Mouse (Mus musculus) adrenal gland (tissue): ENCODE measurements around the gene Caln1.

ENCODE experiments used
- intact Hi-C: fragments of 180-260 bp; cut with DNase I; formaldehyde crosslinking; loops from one replicate; pipeline ENCODE4 v1.15.1; 2025

Caln1 gene

DNA sequence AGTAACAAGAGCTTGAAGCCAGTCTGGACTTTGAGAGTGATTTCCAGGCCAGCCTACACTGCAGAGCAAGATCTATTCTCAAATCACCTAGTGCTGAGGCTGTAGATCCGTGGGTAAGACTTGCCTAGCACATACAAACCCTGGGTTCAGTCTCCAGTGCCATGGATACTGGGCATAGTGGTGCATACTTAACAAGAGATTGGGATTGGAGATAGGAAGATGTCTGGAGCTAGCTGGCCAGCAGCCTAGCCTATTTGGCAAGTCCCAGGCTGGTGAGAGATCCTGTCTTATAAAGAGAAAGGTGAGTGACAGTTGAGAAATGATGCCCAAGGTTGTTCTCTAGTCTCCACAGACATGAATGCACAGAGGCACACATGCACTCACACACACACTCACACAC lies 441.6 kb downstream of the Caln1 start:
- intact Hi-C loops: loop anchor here (10.0 kb wide), 2 partner anchors 226 to 406 kb away; no protein-coding TSS in a partner anchor

DNA sequence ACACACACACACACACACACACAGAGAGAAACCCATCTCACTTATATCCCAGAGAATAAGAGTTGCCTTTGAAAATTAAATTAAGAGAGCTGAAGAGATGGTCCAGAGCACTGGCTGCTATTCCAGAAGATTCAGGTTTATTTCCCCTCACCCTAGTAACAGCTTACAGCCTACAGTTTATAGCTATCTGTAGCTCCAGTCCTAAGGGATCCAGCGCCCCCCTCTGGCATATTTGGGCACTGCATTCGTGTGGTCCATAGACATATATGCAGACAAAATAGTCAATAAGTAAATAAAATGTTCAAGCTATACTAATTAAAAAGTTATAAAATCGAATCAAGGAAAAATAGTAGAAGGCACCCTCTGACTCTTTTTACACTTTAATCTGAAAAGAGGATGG lies 442.0 kb downstream of the Caln1 start:
- intact Hi-C loops: loop anchor here (10.0 kb wide), 2 partner anchors 226 to 406 kb away; no protein-coding TSS in a partner anchor

DNA sequence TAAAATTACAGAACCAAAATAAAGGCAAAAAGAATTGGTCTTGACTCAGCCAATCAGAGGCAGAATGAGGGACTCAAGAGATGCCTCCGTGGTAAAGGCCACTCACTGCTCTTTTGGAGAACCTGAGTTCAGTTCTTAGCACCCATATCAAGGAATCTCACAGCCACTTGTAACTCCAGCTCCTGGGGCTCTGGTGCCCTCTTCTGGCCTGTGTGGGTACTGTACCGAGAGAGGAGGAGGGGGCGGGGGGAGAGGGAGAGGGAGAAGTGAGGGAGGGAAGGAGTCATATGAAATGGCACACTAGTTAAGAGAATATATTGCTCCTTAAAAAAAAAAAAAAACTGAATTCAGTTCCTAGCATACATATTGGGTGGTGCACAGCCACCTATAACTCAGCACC lies 442.7 kb downstream of the Caln1 start:
- intact Hi-C loops: loop anchor here (10.0 kb wide), 2 partner anchors 227 to 407 kb away; no protein-coding TSS in a partner anchor

DNA sequence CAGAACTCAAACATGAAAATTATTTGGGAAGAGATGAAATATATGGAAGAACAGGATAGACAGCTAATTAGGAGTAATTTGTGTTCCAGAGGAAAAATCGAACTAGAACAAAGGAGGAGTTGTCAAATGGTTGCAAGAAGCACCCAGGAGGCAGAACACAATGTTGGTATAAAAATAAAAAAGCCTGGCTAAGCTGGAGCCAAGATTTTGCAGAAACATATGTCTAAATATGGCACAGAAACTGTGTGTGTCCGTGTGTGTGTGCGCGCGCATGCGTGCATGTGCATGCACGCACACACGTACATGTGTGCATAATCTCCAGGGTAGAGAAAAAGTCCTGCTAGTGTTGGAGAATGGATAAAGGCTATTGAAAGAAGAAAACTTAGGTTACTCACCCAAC lies 443.3 kb downstream of the Caln1 start:
- intact Hi-C loops: loop anchor here (10.0 kb wide), 2 partner anchors 228 to 408 kb away; no protein-coding TSS in a partner anchor

DNA sequence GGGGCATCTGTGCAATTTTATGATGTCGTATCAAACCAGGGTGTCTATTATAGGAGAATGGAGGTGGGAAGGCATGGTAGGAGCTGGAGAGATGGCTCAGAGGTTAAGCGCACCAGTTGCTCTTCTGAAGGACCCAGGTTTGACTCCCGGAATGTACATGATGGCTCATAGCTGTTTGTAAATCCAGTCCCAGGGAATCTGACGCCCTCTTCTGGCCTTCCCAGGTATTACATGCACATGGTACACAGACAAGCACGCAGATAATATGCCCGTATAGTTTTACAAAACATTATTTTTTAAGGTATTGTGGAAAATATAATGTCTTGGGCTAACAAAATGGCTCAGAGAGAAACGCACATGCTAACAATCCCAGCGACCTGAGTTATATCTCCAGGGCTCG lies 443.8 kb downstream of the Caln1 start:
- intact Hi-C loops: loop anchor here (10.0 kb wide), 2 partner anchors 228 to 408 kb away; no protein-coding TSS in a partner anchor

DNA sequence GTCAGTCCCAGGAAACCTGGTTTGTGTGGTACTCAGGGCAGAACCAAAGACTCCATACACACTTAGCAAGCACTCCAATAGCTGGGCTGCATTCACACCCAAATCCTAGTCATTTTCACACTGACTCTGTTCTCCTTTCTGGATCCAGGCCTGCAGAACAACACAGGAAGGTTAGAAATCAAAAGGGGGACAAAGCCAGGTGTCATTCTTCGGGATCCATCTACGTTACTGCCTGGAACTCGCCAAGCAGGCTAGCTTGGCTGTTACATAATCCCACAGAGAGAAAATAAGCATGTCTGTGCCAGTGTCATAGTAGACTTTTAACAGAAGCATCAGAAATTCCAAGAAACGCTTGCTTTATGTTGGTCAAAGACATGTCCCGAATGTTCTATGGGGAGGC lies 446.1 kb downstream of the Caln1 start:
- intact Hi-C loops: loop anchor here (10.0 kb wide), 2 partner anchors 231 to 411 kb away; no protein-coding TSS in a partner anchor

DNA sequence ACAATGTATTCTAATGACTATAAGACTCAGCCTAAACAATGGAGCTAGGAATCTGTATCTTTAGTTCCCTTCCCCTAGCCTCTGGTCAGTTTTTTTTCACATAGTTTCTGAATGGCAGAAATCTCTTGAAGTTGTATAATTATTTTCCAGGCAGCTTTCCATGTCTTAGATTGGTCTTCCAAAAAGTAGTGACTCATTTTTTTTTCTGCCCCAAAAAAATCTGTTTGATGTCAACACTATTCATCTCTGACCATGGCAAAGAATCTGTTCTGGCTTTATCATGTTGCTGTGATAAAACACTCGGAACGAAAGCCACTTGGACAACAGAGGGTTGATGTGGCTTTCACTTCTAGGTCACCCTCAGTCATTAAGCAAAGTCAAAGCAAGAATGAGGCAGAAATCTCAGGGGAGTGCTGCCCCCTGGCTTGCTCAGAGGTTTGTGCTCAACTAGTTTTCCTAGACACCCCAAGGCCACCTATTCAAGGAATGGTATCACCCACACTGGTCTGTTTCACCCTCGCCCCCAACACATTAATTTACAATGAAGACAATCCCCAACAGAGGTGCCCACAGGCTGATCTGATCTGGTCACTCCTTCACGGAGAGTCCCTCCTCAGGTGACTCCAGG lies 450.9 kb downstream of the Caln1 start:
- intact Hi-C loops: no loop called here

DNA sequence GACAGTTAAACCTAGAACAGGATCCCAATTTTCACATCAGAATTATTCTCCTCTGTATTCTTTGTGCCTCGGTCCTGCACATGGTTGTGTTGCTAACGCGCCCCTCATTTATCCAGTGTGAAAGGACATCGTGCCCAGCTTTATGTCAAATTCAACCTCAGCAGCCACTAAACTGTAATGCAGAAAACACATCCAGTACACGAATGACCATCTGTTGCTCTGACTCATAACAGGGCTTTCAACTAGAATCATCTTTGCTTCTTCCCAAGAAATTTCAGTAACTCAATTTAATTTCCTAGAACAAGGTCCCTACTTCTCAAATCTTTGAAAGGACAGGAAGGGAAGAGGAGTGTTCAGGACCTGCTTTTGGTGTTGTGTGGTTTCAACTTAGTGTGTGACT lies 451.4 kb downstream of the Caln1 start:
- intact Hi-C loops: no loop called here

DNA sequence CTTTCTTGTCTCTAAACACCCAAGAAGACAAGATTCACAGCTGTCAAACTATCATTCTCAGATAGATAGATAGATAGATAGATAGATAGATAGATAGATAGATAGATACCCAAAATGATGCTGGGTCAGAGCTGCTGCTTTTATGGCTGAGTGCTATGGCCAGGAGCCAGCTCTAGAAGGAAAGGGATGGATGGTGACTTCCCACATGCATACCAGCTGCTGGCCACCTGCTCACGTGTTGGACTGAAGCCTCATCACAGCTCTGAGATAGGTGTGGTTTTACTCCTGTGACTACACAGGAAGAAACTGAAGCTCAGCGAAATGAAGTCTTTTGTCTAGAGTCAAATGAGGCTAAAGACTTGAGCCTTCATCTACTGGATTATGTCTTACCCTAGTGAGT lies 456.5 kb downstream of the Caln1 start:
- intact Hi-C loops: no loop called here

DNA sequence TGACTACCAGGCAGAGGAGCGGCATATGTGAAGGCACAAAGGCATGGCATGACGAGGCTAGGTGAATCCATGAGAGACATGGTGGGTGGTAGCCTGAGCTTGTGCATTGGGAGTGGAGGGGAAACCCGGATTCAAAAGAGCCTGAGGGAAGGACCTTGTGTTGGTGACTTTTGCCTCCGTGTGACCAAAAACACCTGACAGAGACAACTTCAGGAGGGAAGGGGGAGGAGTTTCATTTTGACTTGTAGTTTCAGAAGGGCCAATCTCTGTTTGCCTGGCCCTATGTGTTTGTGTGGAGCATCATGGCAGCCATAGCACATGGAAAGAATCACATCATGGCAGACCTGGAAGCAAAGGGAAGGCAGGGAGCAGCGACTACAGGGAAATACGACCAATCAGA lies 479.3 kb downstream of the Caln1 start:
- intact Hi-C loops: no loop called here

DNA sequence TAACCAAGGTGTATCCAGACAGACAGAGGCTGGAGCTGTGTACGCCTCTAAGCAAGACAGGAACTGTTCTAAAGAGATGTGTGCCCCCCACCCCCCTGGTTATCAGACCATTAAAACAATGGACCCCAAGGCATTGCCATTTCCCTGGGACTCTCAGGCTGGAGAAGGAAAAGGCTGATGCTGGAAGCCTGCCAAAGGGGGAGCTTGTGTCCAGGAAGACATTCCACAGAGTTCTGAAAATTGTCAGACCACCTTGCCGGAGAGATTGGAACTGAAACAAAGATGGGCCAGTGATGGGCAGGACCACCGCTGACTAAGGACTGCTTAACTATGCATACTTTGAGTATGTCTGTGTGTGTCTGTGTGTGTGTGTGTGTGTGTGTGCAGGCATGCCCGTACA lies 480.4 kb downstream of the Caln1 start:
- intact Hi-C loops: loop anchor here (5.0 kb wide), 1 partner anchor 442 kb away; no protein-coding TSS in a partner anchor

DNA sequence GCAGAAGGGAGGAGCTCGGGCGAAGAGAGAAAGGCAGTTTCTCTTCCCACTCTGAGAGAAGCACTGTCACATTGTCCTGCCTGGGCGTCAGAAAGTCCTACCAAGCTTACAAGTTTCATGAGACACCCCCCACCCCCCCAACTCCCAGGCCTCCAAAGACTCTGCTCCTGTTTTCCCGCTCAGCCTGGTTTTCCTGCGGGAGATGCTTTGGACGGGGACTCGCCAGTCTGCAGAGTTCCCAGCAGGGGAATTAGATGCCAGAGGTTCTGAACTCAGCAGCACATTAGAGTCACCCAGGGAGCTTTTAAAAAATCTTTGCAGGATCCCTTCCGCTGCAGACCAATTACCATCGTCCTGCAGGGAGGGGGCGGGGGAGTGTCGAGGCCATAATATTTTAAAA lies 482.9 kb downstream of the Caln1 start:
- intact Hi-C loops: loop anchor here (2.0 to 5.0 kb wide), 2 partner anchors 445 to 577 kb away; no protein-coding TSS in a partner anchor

DNA sequence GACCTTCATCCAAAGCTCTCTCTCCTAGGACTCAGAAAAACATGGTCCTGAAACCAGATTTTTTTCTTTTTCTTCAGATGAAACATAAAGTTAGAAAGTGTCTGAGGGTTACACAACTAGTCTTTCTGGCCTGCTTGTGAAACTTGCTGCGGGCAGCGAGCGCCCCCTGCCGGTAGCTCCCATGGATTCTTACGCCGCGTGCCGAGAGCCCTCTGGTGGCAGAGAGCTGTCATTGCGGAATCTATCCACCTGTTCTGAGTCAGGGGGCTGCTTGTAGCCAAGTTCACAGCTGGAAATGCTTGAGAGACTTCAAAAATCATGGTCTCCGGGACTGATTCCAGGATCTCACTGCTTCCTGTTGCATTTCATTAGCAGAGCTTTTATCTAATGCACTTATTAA lies 484.1 kb downstream of the Caln1 start:
- intact Hi-C loops: loop anchor here (2.0 to 5.0 kb wide), 2 partner anchors 446 to 579 kb away; no protein-coding TSS in a partner anchor

DNA sequence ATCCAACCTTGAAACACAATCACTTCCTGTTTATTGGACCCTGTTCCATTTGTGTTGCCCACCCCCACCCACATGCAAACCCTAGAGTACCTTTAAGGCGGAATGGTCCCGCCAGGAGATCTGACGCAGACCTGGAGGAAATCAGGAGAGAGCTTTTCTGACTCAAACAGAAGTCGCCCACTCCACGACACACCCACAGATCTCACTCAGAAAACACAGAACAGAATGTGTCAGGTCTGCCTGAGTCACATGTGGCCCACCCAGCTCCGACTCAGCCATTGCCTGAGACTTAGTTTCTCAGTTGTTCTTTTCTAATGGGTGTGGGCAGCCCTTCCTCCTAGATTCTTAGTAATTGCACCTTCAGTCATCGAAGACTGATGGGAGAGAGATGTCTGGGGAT lies 485.2 kb downstream of the Caln1 start:
- intact Hi-C loops: loop anchor here (5.0 kb wide), 1 partner anchor 447 kb away; no protein-coding TSS in a partner anchor

DNA sequence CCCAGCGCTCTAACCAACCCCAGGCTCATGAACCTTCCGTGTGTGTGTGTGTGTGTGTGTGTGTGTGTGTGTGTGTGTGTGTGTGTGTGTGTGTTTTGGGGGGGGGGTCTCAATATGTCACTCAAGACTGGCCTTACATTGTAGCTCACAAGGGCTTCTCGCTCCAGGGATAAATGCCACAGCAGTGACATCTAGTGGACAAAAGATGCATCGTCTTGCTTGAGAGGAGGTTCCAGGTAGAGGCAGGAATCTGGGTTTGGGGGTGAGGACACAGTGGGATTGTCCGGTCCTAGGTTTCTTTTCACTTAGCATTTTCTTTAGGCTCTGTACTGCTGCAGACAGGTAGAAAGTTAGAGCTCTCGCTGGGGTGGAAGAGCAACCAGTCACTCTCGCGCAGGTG lies 488.9 kb downstream of the Caln1 start:
- intact Hi-C loops: no loop called here

DNA sequence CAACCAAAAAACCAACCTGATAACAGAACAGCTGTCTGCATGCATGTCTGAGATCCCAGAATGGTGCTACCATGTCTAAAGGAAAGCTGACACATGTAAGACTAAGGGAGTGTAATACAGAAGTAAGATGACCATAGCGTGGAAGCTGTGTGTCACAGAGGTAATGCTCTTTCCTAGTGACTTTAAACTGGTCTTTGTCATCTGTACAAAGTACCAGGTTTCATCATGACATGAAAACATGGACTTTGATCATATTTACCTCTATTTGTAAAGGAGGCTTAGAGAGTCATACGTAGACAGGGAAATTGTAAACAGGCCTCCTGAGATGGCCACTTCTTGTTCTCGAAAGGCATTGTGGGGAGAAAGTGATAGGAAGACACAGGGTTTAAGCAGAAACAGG lies 489.5 kb downstream of the Caln1 start:
- intact Hi-C loops: no loop called here

DNA sequence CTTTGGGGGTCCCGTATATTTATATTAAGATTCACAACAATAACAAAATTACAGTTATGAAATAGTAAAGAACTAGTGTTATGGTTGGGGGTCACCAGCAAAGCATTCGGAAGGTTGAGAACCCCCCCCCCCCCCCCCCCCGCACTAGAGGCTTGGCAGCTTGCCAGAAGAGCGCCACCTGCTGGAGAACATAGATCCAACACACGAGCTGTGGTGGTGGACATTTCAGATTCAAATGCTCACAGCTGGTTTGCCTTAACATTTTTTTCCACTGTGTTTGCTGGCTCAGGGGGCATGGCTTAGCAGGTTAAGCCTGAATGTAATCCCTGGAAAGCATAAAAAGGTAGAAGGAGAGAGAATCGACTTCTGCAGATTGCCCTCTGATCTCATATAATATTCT lies 490.5 kb downstream of the Caln1 start:
- intact Hi-C loops: loop anchor here (5.0 kb wide), 1 partner anchor 153 kb away; no protein-coding TSS in a partner anchor

DNA sequence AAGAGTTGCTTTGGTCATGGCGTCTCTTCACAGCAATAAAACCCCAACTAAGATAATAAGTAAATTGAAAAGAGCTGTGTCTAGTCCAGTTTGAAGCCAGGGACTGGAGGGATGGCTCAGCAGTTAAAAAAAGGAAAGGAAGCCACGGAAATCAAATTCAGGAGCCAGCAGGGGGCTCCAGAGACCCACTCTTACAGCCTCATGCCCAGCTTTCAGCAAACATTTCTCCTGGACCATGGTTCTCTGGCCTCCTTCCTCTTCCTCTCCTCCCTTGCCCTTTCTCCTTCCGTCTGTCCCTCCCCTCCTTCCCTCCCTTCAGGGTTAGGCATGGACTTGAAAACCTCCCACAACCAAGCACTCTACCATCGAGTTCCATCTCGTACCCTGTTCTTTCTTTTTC lies 493.0 kb downstream of the Caln1 start:
- intact Hi-C loops: loop anchor here (2.0 to 5.0 kb wide), 2 partner anchors 150 to 568 kb away; no protein-coding TSS in a partner anchor

DNA sequence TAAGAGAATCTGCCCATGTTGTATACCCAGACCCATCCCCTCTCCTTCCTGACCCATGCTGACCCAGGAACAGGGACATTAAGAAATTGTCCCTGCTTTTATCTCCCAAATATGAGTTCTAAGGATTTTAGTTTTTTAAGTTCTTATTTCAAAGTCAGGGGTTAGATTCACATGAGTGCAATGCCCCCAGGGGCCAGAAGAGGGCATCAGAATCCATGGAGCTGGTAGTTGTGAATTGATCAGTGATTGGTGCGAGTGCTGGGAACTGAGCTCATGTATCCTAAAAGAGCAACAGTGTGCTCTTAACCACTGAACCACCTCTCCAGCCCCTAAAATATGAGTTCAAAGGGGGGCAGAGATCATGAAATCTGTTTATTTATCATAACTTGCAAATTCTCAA lies 500.6 kb downstream of the Caln1 start:
- intact Hi-C loops: no loop called here

DNA sequence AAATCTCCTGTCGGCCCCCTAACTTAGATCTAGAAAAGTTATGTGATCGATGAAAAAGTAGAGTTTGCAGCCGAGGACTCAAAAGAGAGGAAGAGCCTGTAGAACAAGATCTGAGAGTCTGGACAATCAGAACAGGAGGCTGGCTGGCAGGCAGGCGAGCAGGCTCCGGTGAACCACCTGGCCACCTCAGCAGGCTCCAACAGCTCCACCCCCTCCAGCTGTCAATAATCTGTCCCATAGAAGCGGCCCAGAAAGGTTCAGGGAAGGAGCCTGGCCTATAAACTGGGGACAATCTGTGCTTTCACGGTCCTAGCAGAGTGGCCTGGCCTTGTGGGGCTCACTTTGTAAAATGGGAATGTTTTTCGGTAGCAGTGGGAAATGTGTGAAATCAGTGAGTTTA lies 501.8 kb downstream of the Caln1 start:
- intact Hi-C loops: no loop called here

DNA sequence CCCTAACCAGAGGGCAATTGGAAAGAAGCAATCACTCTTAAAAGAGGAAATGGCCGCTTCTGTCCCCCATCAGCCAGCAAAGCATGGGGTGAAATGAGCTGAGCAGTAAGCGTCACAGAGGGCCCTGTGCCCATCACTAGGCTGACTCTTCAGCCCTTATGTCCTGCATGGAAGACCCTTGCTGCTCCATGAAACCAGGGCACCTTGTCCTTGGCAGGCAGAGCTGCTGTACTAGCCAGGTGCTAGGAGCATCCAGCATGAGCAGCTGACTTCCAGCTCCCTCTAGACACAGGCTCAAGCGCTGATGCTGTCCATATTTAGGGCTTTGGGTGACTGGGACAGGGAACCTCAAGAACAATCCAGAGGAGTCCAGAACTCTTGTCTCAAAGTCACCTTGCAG lies 506.1 kb downstream of the Caln1 start:
- intact Hi-C loops: no loop called here

DNA sequence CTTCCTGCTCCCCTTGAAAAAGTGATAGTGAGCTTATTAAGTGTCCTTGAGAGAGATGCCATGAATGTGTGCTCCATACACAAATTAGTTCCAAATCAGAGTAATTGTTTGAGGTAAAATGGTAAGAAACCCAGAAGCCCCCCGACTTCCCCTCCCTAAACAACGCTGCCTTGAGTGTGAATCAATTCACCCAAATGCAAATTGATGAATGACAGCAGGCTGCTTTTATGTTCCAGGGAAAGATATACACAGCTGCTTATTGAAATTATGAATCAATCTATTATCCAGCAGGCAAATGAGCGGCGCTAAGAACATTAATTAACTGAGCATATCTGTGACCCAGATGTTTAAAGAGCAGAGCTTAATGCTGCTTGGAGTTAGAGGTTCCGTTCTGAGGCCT lies 511.1 kb downstream of the Caln1 start:
- intact Hi-C loops: no loop called here

DNA sequence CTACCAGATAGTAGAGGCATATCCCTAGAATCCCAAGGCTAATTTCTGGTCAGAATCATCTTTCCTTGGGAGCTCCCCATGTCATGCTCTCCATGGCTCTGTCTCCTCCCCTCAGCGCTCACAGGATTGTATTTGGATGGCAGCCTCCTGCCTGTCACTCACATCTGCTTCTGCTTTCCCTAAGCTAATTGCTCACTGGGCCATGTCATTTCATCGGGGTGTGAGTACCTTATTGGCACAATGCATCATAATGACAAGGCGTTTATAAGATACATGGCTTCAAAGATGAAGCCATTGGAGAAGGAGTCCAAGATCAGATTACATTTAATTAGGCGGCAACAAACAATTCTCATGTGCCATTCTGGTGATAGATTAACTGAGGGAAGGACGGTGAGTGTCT lies 522.5 kb downstream of the Caln1 start:
- intact Hi-C loops: no loop called here
